Mouse (Mus musculus) C2C12 (cell line): Measurements from ENCODE around the gene Obscn. TPM values are rescaled to one million over a fixed set of nuclear protein-coding genes. Genes with fewer than 3 reads are reported as not detected.
A peak's percentile ranks its signal among the peaks of the same experiment; 100 is the strongest.

Experiments
- H3K27me3 ChIP-seq: one replicate; pipeline ENCODE4 v1.6.1; 2011; ENCODE audit not compliant: control insufficient read depth, insufficient read depth, insufficient read length
- H3K36me3 ChIP-seq: one replicate; pipeline ENCODE4 v1.6.1; 2011; ENCODE audit not compliant: control insufficient read depth, insufficient read depth
- H3K4me3 ChIP-seq: one replicate; pipeline ENCODE4 v1.5.1; 2011; ENCODE audit warnings: mild to moderate bottlenecking, control low read depth; ENCODE audit not compliant: poor library complexity, insufficient read depth, severe bottlenecking
- H3K79me2 ChIP-seq: one replicate; pipeline ENCODE4 v1.6.1; 2011; ENCODE audit not compliant: control insufficient read depth, insufficient read depth
- H3K79me3 ChIP-seq: one replicate; pipeline ENCODE4 v1.6.1; 2011; ENCODE audit warnings: low read depth, control low read depth
- H3ac ChIP-seq: one replicate; pipeline ENCODE3; 2011; ENCODE audit warnings: low read depth; ENCODE audit not compliant: control insufficient read depth, insufficient read length
- CEBPB ChIP-seq: IDR thresholded peaks from one replicate; pipeline ENCODE4 v1.6.1; 2011; ENCODE audit warnings: low read depth, mild to moderate bottlenecking, control low read depth, moderate library complexity
- CTCF ChIP-seq: IDR thresholded peaks from one replicate; pipeline ENCODE4 v1.5.1; 2011; ENCODE audit not compliant: control insufficient read depth, insufficient read depth, insufficient read length
- FOSL1 ChIP-seq: IDR thresholded peaks from one replicate; pipeline ENCODE4 v1.8.0; 2011; ENCODE audit warnings: mild to moderate bottlenecking, low read length; ENCODE audit not compliant: poor library complexity, insufficient read depth, severe bottlenecking
- MAX ChIP-seq: IDR thresholded peaks from one replicate; pipeline ENCODE4 v1.6.1; 2011; ENCODE audit warnings: mild to moderate bottlenecking, control low read depth
- MYOD1 ChIP-seq: IDR thresholded peaks from one replicate; pipeline ENCODE4 v1.6.1; 2011; ENCODE audit warnings: low read depth; ENCODE audit not compliant: control insufficient read depth, insufficient read length
- MYOG ChIP-seq: IDR thresholded peaks from one replicate; pipeline ENCODE4 v1.6.1; 2011; ENCODE audit not compliant: control insufficient read depth, insufficient read length; ENCODE audit errors: extremely low read depth
- USF1 ChIP-seq: IDR thresholded peaks from one replicate; pipeline ENCODE4 v1.6.1; 2011; ENCODE audit warnings: low read depth, mild to moderate bottlenecking, control low read depth, moderate library complexity
- polyA plus RNA-seq: library from polyadenylated mRNA; unstranded; fragments of >200 nt; fragmentation: generic; extraction: Trizol; gene quantifications from one replicate; pipeline ENCODE4 v1.2.1, GENCODE M21; 2012; ENCODE audit warnings: missing spikeins

Gene Obscn
- polyA plus RNA-seq, 1 experiment, result 0.02 TPM

GRCm38 (mm10) chr11:58984657-58985056 lies 151.5 kb downstream of the Obscn start:
- peaks cover 24% of the 10 kb centered on the region for H3K79me2 ChIP-seq
- peaks cover 19% of the 10 kb centered on the region for H3K79me3 ChIP-seq
- H3K4me3 ChIP-seq, result no peak overlapping the region
- TF ChIP-seq MYOG, result no peak
- TF ChIP-seq FOSL1, result no peak
- TF ChIP-seq MAX, result no peak
- TF ChIP-seq MYOD1, result no peak
- TF ChIP-seq CEBPB, result no peak
- no peak for TF ChIP-seq CTCF
- TF ChIP-seq USF1, result no peak
- no peak overlapping the region for H3ac ChIP-seq
- H3K27me3 ChIP-seq, result no peaks in the 10 kb centered on the region
- H3K36me3 ChIP-seq, result peaks cover 60% of the 10 kb centered on the region

- no peak for TF ChIP-seq FOSL1
- TF ChIP-seq USF1, result no peak
- TF ChIP-seq CTCF, result no peak
- no peak for TF ChIP-seq MYOD1
- no peak for TF ChIP-seq CEBPB
- TF ChIP-seq MAX, result no peak
- TF ChIP-seq MYOG, result no peak
- no peak overlapping the region for H3ac ChIP-seq
- peaks cover 26% of the 10 kb centered on the region for H3K79me3 ChIP-seq
- H3K79me2 ChIP-seq, result peaks cover 33% of the 10 kb centered on the region
- H3K4me3 ChIP-seq, result no peak overlapping the region
- no peaks in the 10 kb centered on the region for H3K27me3 ChIP-seq
- H3K36me3 ChIP-seq, result peaks cover 51% of the 10 kb centered on the region
These were observed 152.4 kb downstream of the Obscn start for GRCm38 (mm10) chr11:58983691-58984341.

- no peak overlapping the region for H3ac ChIP-seq
- H3K4me3 ChIP-seq, result no peak overlapping the region
- peaks cover 45% of the 10 kb centered on the region for H3K79me2 ChIP-seq
- peaks cover 47% of the 10 kb centered on the region for H3K36me3 ChIP-seq
- no peak for TF ChIP-seq CTCF
- TF ChIP-seq MYOG, result no peak
- TF ChIP-seq CEBPB, result no peak
- no peak for TF ChIP-seq MYOD1
- no peak for TF ChIP-seq MAX
- TF ChIP-seq FOSL1, result no peak
- H3K27me3 ChIP-seq, result no peaks in the 10 kb centered on the region
- peaks cover 33% of the 10 kb centered on the region for H3K79me3 ChIP-seq
These were observed 153.6 kb downstream of the Obscn start for GRCm38 (mm10) chr11:58982471-58983097.

- Histone ChIP-seq H3K4me3 (no peak overlapping the region), H3K36me3 (peaks cover 39% of the 10 kb centered on the region), H3ac (peak overlapping the region; percentile 10), H3K79me2 (peaks cover 53% of the 10 kb centered on the region), H3K79me3 (peaks cover 36% of the 10 kb centered on the region), H3K27me3 (no peaks in the 10 kb centered on the region)
- TF ChIP-seq MAX, result no peak
- TF ChIP-seq CEBPB, result no peak
- peak; percentile 75 for TF ChIP-seq CTCF
- TF ChIP-seq USF1, result no peak
- TF ChIP-seq FOSL1, result no peak
- TF ChIP-seq MYOG, result no peak
- TF ChIP-seq MYOD1, result peak; percentile 79
These were observed 154.4 kb downstream of the Obscn start for GRCm38 (mm10) chr11:58981541-58982447.

- H3K79me2 ChIP-seq, result peaks cover 66% of the 10 kb centered on the region
- H3K79me3 ChIP-seq, result peaks cover 42% of the 10 kb centered on the region
- no peaks in the 10 kb centered on the region for H3K27me3 ChIP-seq
- peaks cover 27% of the 10 kb centered on the region for H3K36me3 ChIP-seq
- H3K4me3 ChIP-seq, result no peak overlapping the region
- TF ChIP-seq MYOD1, result no peak
- TF ChIP-seq USF1, result no peak
- no peak for TF ChIP-seq CTCF
- H3ac ChIP-seq, result peak overlapping the region; percentile 20
These were observed 155.7 kb downstream of the Obscn start for GRCm38 (mm10) chr11:58980381-58980990.
